33 mouse cellular contexts compared by ENCODE assay signal in the genomic region with DNA sequence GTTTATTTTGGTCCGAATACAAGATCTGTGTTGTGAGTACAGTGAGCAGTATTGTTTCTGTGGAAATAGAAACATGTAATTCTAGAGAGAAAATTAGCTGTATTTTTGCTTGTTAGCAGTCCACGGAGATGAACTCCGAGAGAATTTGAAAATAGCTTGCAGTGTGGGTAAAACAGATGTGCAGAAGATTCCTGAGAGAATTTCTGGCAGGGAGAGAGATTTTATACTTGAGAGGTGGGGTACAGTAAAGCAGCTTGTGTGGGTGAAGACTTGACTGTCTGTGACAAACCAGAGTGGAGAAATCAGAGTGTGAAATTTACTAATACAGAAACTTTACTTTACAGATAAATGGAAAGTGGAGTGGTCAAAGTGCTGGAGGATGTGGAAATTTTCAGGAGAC. TPM values are rescaled to one million over a fixed set of nuclear protein-coding genes. Genes with fewer than 3 reads are reported as not detected.
"Had no signal": no experiment of that assay in that cellular context is flagged by ENCODE, and none has a peak within 500 bp of the region (broad histone marks: within the 10 kb centered on the region; RNA-seq: fewer than 3 reads in every experiment).

No protein-coding gene starts in this region.

- H3K4me3 ChIP-seq: heart, embryonic 10.5 days; heart, embryonic 12.5 days; heart, embryonic 13.5 days; heart, embryonic 15.5 days; hindbrain, embryonic 10.5 days; hindbrain, embryonic 12.5 days; hindbrain, embryonic 13.5 days; hindbrain, embryonic 15.5 days; intestine, embryonic 15.5 days; kidney, embryonic 15.5 days; left cerebral cortex, adult 2 months had no signal

- DNase-seq: heart, postnatal 10 days; heart, postnatal 14 days; heart, postnatal 36 days; heart, postnatal 4 days; kidney, adult 11 months; kidney, adult 18-20 months; kidney, adult 2 months; kidney, adult 8-10 months; kidney, adult 9 months; kidney, postnatal 10 days; kidney, postnatal 14 days; kidney, postnatal 25 days; kidney, postnatal 36 days; kidney, postnatal 4 days; layer of hippocampus, postnatal 36 days had no signal

- H3K4me1 ChIP-seq: heart, embryonic 10.5 days; heart, embryonic 12.5 days; heart, embryonic 13.5 days; heart, embryonic 15.5 days; hindbrain, embryonic 10.5 days; hindbrain, embryonic 12.5 days; hindbrain, embryonic 13.5 days; hindbrain, embryonic 15.5 days; intestine, embryonic 15.5 days; kidney, embryonic 15.5 days had no signal

- H3K27ac ChIP-seq: heart, embryonic 10.5 days; heart, embryonic 13.5 days; heart, embryonic 15.5 days; hindbrain, embryonic 10.5 days; hindbrain, embryonic 12.5 days; hindbrain, embryonic 13.5 days; hindbrain, embryonic 14.5 days; hindbrain, embryonic 15.5 days; hindbrain, postnatal 0 days; intestine, embryonic 15.5 days; kidney, embryonic 15.5 days; kidney, postnatal 0 days had no signal

- ATAC-seq: hindbrain, embryonic 16.5 days; hindbrain, postnatal 0 days; inflammation-experienced regulatory T-cells, adult 6 months; intestine, embryonic 15.5 days; intestine, embryonic 16.5 days; intestine, postnatal 0 days had no signal

RNA-seq across cellular contexts. Expression of a gene that starts 45.7 kb away (rescaled TPM):
- polyA plus RNA-seq: inflammation-experienced regulatory T-cells, adult 6 months had no signal
